Mouse (Mus musculus) MEL (cell line): ENCODE data around the gene Gli3. TPM values are rescaled to one million over a fixed set of nuclear protein-coding genes. Genes with fewer than 3 reads are reported as not detected.

ENCODE experiments used
- DNase-seq: peaks from one replicate; pipeline ENCODE4 v3.0.0; 2011; ENCODE audit warnings: low read depth, low spot score
- H3K27ac ChIP-seq: 2 replicates; pipeline ENCODE4 v1.5.1; 2012; ENCODE audit warnings: low read depth, mild to moderate bottlenecking, control low read depth, low read length, moderate library complexity; ENCODE audit not compliant: control insufficient read depth
- H3K27me3 ChIP-seq, 2 experiments: fragments of 150-350 bp in 1 of 2; sonication (generic) in 1 of 2; 2 replicates each; pipeline ENCODE4 v1.6.1; 2012; ENCODE audit warnings: low read length in 2 of 2, mild to moderate bottlenecking in 2 of 2, improper control_type of control experiment in 1 of 2, moderate library complexity in 1 of 2; ENCODE audit not compliant: insufficient read depth in 2 of 2, control insufficient read depth in 1 of 2
- H3K36me3 ChIP-seq, 2 experiments: 2 replicates each; pipeline ENCODE4 v1.6.1; 2012 to 2014; ENCODE audit warnings: low read length in 2 of 2, improper control_type of control experiment in 1 of 2, inconsistent platforms in 1 of 2, mild to moderate bottlenecking in 1 of 2; ENCODE audit not compliant: insufficient read depth in 2 of 2, control insufficient read depth in 1 of 2
- H3K4me1 ChIP-seq, 2 experiments: fragments of 150-350 bp in 1 of 2; sonication (generic) in 1 of 2; 2 replicates each; pipeline ENCODE4 v1.6.1; 2012; ENCODE audit warnings: low read length in 2 of 2, improper control_type of control experiment in 1 of 2, mild to moderate bottlenecking in 1 of 2; ENCODE audit not compliant: insufficient read depth in 2 of 2, control insufficient read depth in 1 of 2
- H3K4me3 ChIP-seq, 2 experiments: fragments of 150-350 bp in 1 of 2; sonication (generic) in 1 of 2; 2 replicates each; pipeline ENCODE4 v1.5.1; 2012; ENCODE audit warnings: low read depth in 2 of 2, low read length in 2 of 2, mild to moderate bottlenecking in 2 of 2, moderate library complexity in 2 of 2, control low read depth in 1 of 2, improper control_type of control experiment in 1 of 2; ENCODE audit not compliant: control insufficient read depth in 1 of 2, insufficient read depth in 1 of 2
- H3K79me2 ChIP-seq: 2 replicates; pipeline ENCODE4 v1.6.1; 2012; ENCODE audit warnings: mild to moderate bottlenecking, low read length, moderate library complexity; ENCODE audit not compliant: control insufficient read depth, poor library complexity, insufficient read depth
- H3K9ac ChIP-seq: 2 replicates; pipeline ENCODE4 v1.6.1; 2012; ENCODE audit warnings: low read depth, mild to moderate bottlenecking, control low read depth, low read length, moderate library complexity; ENCODE audit not compliant: control insufficient read depth, poor library complexity, severe bottlenecking
- H3K9me3 ChIP-seq: fragments of 150-350 bp; sonication (generic); replicated peaks from 2 replicates; pipeline ENCODE4 v1.6.1; 2012; ENCODE audit warnings: mild to moderate bottlenecking, low read length, improper control_type of control experiment, moderate library complexity; ENCODE audit not compliant: insufficient read depth
- BHLHE40 ChIP-seq: IDR thresholded peaks from 2 replicates; pipeline ENCODE4 v1.6.1; 2012; ENCODE audit warnings: low read depth, mild to moderate bottlenecking, inconsistent platforms, low read length, improper control_type of control experiment, borderline replicate concordance
- EP300 ChIP-seq, 2 experiments: IDR thresholded peaks; 2 replicates each; pipeline ENCODE4 v1.6.1; 2011; ENCODE audit warnings: improper control_type of control experiment in 2 of 2, low read length in 2 of 2, low read depth in 1 of 2, mild to moderate bottlenecking in 1 of 2
- ETS1 ChIP-seq: IDR thresholded peaks from 2 replicates; pipeline ENCODE4 v1.6.1; 2012; ENCODE audit warnings: low read depth, mild to moderate bottlenecking, inconsistent platforms, low read length, improper control_type of control experiment, moderate library complexity
- GABPA ChIP-seq: IDR thresholded peaks from 2 replicates; pipeline ENCODE4 v1.6.1; 2012; ENCODE audit warnings: low read depth, mild to moderate bottlenecking, inconsistent platforms, low read length, improper control_type of control experiment, moderate library complexity
- GATA1 ChIP-seq: IDR thresholded peaks from 2 replicates; pipeline ENCODE4 v1.6.1; 2011; ENCODE audit warnings: low read depth, low read length, improper control_type of control experiment
- KAT2A ChIP-seq: conservative IDR thresholded peaks from 2 replicates; pipeline ENCODE4 v1.6.1; 2012; ENCODE audit warnings: low read depth, low read length, improper control_type of control experiment, inconsistent platforms
- MAFK ChIP-seq: IDR thresholded peaks from 2 replicates; pipeline ENCODE4 v1.6.1; 2011; ENCODE audit warnings: low read depth, mild to moderate bottlenecking, low read length, improper control_type of control experiment, borderline replicate concordance
- MEF2A ChIP-seq: IDR thresholded peaks from 2 replicates; pipeline ENCODE4 v1.6.1; 2014; ENCODE audit warnings: low read depth, mild to moderate bottlenecking, inconsistent platforms, low read length, improper control_type of control experiment; ENCODE audit not compliant: poor library complexity, insufficient replicate concordance, severe bottlenecking; ENCODE audit errors: extremely low read depth
- POLR2AphosphoS2 ChIP-seq: IDR thresholded peaks from 2 replicates; pipeline ENCODE4 v1.6.1; 2011; ENCODE audit warnings: low read length, improper control_type of control experiment
- POLR2AphosphoS5 ChIP-seq: IDR thresholded peaks from 2 replicates; pipeline ENCODE4 v1.6.1; 2012; ENCODE audit warnings: low read depth, borderline replicate concordance, mild to moderate bottlenecking, inconsistent platforms, low read length, moderate library complexity, mixed read lengths
- SMC3 ChIP-seq: IDR thresholded peaks from 2 replicates; pipeline ENCODE4 v1.6.1; 2011; ENCODE audit warnings: low read depth, low read length, improper control_type of control experiment
- UBTF ChIP-seq: IDR thresholded peaks from 2 replicates; pipeline ENCODE4 v1.6.1; 2012; ENCODE audit warnings: low read depth, mild to moderate bottlenecking, inconsistent platforms, low read length, improper control_type of control experiment, moderate library complexity, borderline replicate concordance; ENCODE audit not compliant: insufficient read depth
- polyA plus RNA-seq, 2 experiments: library from polyadenylated mRNA; stranded (reverse) in 1 of 2; unstranded in 1 of 2; fragments of >175 nt in 1 of 2; fragments of >200 nt in 1 of 2; gene quantifications; 2 replicates each; pipeline versions ENCODE4 v1.2.1 to v1.2.4; 2012; ENCODE audit warnings: low replicate concordance in 2 of 2, low read depth in 1 of 2; ENCODE audit not compliant: insufficient read length in 2 of 2, insufficient read depth in 1 of 2, missing spikeins in 1 of 2
- total RNA-seq: library from RNA; depleted of rRNA; stranded (reverse); fragments of 300-350 nt; gene quantifications from 2 replicates; pipeline ENCODE4 v1.2.3, GENCODE M21; 2012

Gli3 gene
- total and polyA plus RNA-seq, 3 experiments = not detected

DNA sequence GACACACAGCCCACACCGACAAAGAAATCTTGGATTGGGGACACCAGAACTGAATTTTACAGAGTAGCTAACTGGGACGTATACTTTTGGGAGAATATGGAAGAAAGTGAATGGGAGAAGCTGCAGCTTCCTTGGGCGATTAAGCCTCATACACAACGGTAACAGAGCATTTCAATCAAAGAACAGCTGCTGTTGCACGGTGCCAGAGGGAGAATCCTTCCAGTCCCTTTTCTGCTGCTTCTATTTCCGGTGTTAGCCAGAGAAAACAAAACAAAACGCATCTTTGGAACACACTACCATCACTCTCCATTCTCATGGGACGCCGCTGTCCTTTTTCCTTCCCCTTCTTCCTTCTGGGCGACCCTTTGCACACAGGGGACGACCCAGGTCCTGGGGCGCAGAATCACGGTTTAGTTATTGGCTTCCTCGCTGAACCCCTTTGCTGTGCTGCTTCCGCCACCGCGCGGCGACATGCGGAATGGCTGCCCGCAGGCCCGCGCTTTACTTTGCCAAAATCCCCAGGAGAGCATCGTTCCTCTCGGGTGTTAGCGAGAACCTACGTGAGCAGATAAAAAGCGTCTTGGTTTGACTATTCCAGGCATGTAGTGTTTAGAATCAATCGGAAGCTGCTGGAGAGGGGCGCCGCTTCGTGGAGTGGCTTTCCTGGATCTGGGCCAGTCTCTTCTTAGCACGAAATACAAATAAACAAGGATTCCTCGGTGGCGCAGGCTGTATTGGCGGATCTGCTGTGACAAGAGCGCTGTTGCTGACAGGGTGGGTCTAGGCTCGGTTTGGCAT lies 296.0 kb downstream of the Gli3 start:
- no peak overlapping the region for H3K9ac ChIP-seq
- no peak for DNase-seq
- no peak overlapping the region for H3K27ac ChIP-seq
- H3K4me1 ChIP-seq = no peaks in the 10 kb centered on the region
- no peaks in the 10 kb centered on the region for H3K36me3 ChIP-seq
- H3K27me3 ChIP-seq = no peaks in the 10 kb centered on the region
- no peaks in the 10 kb centered on the region for H3K9me3 ChIP-seq
- no peaks in the 10 kb centered on the region for H3K79me2 ChIP-seq
- TF ChIP-seq EP300 (IDR thresholded peaks at IDR 0.05; ENCODE audit: low read depth in 1 of 2, low read length in 2 of 2) (no peak), ETS1 (no peak), MAFK (no peak), GATA1 (no peak)
- H3K4me3 ChIP-seq = no peak overlapping the region

DNA sequence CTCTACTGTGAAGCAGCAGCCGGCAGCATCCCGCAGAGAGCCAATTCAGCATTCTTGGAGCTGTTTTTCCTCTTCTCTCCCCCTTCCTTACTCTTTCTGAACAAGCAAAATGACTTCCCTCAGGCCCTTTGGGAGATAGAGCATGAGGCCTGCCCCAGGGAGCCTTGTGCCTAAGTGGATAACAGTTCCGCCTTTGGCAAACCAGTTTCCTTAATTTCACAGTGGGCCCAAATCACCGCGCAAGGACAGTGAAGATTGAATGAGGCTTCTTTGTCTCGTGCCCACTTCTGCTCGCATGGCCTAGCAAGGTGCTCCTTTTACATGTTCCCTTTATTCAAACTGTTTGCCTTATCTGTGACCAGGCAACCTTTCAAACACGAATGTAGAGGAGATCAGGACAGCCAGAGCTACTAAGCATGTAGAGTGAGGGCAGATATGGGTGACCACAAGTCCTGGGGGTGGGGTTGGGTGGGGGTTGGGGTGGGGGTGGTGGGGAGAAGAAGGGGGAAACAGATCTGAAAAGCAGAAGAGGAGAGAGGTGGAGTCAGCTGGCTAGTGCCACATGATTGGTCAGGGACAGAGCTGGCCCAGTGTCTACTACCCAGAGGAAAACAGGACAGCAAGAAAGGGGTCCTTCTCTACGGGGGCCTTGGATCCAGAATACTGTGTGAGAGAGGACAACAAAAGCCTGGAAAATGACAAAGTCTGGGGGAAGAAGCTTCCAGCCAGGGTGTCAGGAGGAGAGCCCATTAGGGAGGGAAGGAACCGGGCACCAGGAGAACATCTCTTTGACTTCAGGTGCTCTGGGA lies 296.8 kb downstream of the Gli3 start:
- H3K27me3 ChIP-seq = no peaks in the 10 kb centered on the region
- H3K4me3 ChIP-seq = no peak overlapping the region
- no peaks in the 10 kb centered on the region for H3K9me3 ChIP-seq
- H3K36me3 ChIP-seq = no peaks in the 10 kb centered on the region
- H3K79me2 ChIP-seq = no peaks in the 10 kb centered on the region
- no peak for DNase-seq
- no peak overlapping the region for H3K27ac ChIP-seq
- H3K9ac ChIP-seq = no peak overlapping the region
- no peaks in the 10 kb centered on the region for H3K4me1 ChIP-seq
- TF ChIP-seq KAT2A = no peak
- no peak for TF ChIP-seq POLR2AphosphoS2
- TF ChIP-seq BHLHE40 = no peak
- TF ChIP-seq POLR2AphosphoS5 = no peak
- TF ChIP-seq SMC3 = no peak
- no peak for TF ChIP-seq UBTF

DNA sequence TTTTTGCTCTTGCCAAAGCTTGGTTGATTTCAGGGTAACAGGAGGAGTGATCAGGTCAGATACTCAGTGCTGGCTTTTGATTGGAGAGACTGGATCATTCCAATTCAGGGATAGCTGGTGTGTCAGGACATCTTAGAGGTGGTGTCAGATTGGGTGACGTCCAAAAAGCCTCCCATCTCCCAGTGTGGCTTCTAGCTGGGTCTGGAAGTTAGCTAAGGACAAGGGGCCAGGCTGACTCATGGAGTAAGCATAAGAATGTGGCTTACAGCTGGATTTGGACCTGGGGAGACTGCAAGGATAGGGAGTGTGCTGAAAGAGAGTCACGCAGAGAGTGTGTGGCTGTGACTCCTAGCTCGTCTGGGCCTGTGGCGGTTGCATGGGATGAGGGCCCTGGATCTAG lies 299.3 kb downstream of the Gli3 start:
- H3K4me3 ChIP-seq = no peak overlapping the region
- no peak for DNase-seq
- no peaks in the 10 kb centered on the region for H3K27me3 ChIP-seq
- no peak for TF ChIP-seq GABPA
- no peak for TF ChIP-seq BHLHE40
- TF ChIP-seq POLR2AphosphoS5 = no peak
- no peak for TF ChIP-seq MEF2A
- no peak overlapping the region for H3K27ac ChIP-seq
- H3K36me3 ChIP-seq = no peaks in the 10 kb centered on the region
- no peak overlapping the region for H3K9ac ChIP-seq
- no peaks in the 10 kb centered on the region for H3K4me1 ChIP-seq
- H3K9me3 ChIP-seq = no peaks in the 10 kb centered on the region
- no peaks in the 10 kb centered on the region for H3K79me2 ChIP-seq
